Mouse (Mus musculus) monocyte, adult 5-6 weeks (primary cell): ENCODE data around the gene Gskip. TPM values are rescaled to one million over a fixed set of nuclear protein-coding genes. Genes with fewer than 3 reads are reported as not detected.

Source experiments
- ATAC-seq: fragments of 153-309, 156-312 bp; replicated peaks from 2 replicates; pipeline ENCODE4 v1.8.0; 2017; ENCODE audit warnings: mild to moderate bottlenecking; ENCODE audit not compliant: low TSS enrichment, insufficient number of reproducible peaks, severe bottlenecking, poor library complexity, low FRiP score
- total RNA-seq: library from RNA; stranded (forward); fragments of 200-1000, 200-491, 200-594 nt; gene quantifications from 3 replicates; pipeline ENCODE4 v1.2.3, GENCODE M21; 2017

The Gskip gene
- 17.5 to 21.6 TPM (median 21.5 TPM) in 3 replicates for total RNA-seq

- ATAC-seq: peak; percentile 19; the same call in 1 of the 2 replicates
Observed at GRCm38 (mm10) chr12:105683933-105684901, at the start of gene Gskip. TSS of gene Gskip (plus strand) at chr12:105684829.

- no peak for ATAC-seq
Observed at GRCm38 (mm10) chr12:105636551-105636950, 48.1 kb upstream of the Gskip start.

DNA sequence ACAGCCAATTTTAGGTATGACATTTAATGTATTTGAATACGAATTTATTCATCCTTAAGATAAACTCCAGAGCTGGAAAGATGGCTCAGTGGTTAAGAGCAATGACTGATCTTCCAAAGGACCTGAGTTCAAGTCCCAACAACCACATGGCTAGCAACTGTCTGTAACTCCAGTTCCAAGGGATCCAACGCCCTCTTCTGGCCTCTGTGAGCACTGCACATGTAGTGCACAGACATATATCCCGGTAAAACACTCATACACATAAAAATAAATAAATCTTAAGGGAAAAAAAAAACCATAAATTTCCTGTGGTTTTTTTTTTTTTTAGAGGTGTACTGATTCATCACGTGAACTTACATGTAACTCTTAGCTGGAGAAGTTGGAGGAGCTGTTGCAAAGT, 47.1 kb upstream of the Gskip start:
- ATAC-seq: no peak

DNA sequence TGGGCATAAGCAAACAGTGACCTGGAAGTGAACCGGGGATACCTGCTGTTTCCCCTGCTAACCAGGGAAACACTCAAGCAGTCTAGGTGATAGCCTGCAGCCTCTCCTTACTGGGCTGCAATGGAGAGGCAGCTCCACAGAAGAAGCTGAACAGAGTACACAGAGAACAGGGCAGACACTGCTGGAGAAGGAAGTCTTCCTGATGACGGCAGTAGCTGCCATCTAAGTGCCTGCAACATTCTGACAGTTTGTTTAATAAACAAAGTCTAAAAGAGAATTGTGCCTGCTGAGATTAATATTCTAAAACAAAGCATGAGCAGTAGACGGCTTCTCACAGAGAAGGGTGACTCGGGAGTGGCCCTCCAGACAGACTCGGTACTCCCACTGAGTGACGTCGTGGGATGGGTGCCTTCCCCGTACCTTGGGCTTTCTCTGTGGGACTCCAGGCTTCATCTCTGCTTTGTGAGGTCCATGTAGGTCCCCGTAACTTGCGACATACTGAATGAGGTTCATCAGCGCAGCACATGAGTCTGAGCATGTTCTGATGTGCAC, 41.8 kb upstream of the Gskip start:
- ATAC-seq: no peak

GRCm38 (mm10) chr12:105655850-105656249, 28.8 kb upstream of the Gskip start:
- ATAC-seq: no peak

- ATAC-seq: no peak
Observed at GRCm38 (mm10) chr12:105676274-105676673, 8.4 kb upstream of the Gskip start.

DNA sequence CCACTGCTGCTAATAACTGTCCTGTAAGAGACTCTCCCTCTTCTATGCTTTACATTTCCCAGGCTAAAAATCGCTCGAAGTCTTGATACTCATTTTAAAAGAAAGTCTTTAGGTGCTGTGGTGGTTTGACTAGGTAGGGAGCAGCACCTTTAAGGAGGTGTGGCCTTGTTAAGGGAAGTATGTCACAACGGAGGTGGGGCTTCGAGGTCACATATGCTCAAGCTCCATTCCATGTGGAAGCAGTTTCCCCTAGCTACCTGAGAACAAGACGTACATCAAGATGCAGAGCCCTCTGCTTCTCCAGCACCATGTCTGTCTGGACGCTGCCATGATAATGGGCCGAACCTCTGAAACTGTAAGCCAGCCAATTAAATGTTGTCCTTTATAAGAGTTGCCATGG, 6.4 kb upstream of the Gskip start:
- ATAC-seq: no peak

DNA sequence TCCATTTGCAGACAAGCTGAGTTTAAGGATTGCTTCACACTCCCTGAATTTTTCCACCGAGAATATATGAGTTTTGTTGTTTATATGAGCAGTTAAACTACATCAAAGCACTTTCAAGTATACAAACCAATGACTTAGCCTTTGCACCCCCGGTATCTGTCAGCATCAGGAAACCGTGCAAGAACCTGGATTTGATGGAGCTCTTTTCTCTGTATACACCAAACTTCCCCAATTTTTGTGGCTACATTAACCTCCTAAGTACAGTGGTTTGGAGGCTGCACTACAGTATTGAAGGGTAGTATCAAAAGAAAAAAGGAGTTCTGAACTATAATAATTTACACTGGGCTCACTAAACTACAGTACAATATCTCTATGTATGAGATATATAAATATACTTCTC, 5.9 kb upstream of the Gskip start:
- ATAC-seq: no peak

GRCm38 (mm10) chr12:105685001-105685691, 517 bp downstream of the Gskip start, which contains the start of gene Atg2b:
TSS of gene Atg2b (minus strand) at chr12:105685211.
- ATAC-seq: peak; percentile 88

DNA sequence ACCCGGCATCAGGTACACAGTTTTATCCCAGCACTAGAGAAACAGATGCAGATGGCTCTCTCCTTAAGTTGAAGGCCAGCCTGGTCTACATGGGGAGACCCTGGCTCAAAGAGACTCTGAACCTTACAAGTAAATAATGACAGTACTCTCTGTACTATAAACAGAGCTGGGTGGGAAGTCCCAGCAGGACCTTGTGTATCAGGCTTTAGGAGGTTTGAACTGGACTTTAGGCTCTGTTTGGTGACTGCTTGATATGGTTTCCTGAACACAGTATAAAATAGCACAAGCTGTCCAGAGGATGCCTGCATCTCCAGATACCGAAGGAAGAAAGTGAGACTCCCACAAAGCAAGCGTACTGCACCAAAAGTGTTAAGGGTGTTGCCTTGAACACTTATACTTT, 2.2 kb downstream of the Gskip start:
- ATAC-seq: no peak

DNA sequence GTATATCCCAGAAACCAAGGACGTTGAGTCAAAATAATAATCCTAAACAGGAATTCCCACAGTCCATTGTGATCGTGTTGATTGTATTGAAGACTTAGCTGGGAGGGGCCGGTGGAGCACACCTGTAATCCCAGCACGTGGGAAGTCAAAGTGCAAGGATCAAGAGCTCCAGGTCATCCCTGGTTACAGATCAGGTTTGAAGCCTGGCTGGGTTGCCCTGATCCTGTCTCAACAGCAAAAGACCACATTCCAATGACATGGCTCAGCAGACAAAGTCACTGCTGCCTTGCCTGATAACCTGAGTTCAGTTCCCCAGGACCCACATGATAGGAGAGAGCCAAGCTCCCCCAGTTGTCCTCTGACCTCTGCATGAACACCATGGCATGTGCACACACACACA, 2.8 kb downstream of the Gskip start:
- no peak for ATAC-seq

GRCm38 (mm10) chr12:105688546-105688945, 3.9 kb downstream of the Gskip start:
- ATAC-seq: no peak

DNA sequence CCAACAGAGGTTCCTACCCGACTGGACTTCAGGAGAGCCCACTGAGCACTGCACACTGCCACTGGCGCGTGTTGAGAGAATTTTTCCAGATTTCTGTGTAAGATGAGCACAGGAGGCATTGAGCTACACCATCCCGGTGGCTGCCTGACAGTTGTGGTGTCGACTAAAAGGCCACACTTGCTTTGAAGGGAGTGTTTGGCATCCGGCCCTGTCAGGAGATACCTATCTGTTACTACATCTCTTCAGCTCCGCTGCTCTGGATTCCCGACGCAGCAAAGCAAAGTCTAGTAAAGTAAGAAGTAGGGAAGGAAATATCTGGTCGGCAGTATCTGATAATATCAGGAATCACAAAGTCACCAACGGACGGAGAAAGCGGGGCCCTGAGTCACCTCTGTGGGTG, 4.8 kb downstream of the Gskip start:
- no peak for ATAC-seq

GRCm38 (mm10) chr12:105694021-105694420, 9.4 kb downstream of the Gskip start:
- ATAC-seq: no peak

- no peak for ATAC-seq
Observed at GRCm38 (mm10) chr12:105695848-105696247, 11.2 kb downstream of the Gskip start.

- no peak for ATAC-seq
Observed at GRCm38 (mm10) chr12:105697104-105697780, 12.6 kb downstream of the Gskip start.

DNA sequence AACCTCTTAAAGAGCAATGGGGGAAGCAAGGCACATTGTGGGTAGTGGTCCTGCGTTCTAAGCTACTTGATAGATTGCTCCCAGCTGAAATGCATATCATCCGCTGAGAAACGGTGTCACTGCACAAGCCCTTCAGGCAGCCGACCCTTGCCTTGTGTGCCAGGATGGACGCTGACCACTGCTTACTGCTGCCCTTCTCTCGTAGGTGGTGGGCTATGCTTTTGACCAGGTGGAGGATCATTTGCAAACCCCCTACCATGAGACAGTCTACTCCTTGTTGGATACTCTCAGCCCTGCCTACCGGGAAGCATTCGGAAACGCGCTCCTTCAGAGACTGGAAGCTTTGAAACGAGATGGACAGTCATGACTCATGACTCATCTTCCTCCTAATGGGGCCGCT, 15.8 kb downstream of the Gskip start:
- no peak for ATAC-seq

DNA sequence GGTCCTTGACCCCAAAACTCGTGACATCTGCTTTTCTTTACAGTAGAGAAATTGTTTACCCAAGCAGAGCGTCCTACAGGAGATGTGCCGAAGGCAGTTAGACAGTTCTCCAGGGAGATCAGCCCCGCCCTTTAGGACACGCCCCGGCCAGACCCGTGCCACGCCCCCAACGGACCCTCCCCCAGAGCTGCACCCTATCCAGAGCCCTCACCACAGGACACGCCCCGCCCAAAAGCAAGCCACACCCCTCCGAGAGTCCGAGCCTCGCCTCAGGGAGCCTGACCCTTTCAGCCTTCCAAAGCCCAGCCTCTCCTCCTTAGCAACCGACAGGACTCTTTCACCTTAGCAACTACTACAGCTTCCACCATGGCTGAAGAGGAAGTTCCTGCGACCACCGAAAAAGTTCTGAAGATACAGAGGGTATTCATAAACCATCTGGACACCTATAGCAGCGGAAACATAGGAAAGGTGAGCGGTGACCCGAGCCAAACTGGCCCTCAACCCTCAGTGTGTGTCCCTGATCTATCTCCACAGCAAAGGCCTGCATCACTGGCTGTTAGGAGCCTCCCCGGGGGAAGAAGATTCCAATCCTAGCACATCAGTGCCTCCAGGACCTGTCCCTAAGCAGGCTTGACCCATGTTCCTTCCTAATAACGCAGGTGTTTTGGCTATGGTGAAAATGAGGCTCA, 21.3 kb downstream of the Gskip start, which contains the start of gene Ak7:
Gene Ak7 (plus strand): TSS at position 178 of the 689 bp plus-strand sequence.
- ATAC-seq: no peak; the same call in 1 of the 2 replicates
